Mouse (Mus musculus) heart, postnatal 0 days (tissue): ENCODE measurements around the gene Oip5. TPM values are rescaled to one million over a fixed set of nuclear protein-coding genes. Genes with fewer than 3 reads are reported as not detected.

Source experiments
- ATAC-seq: fragments of 200-750 bp; cut with Nextera tagmentation; 2 replicates; pipeline ENCODE4 v1.8.0; 2017; ENCODE audit warnings: low read depth, moderate number of reproducible peaks, moderate library complexity; ENCODE audit not compliant: insufficient read depth
- DNase-seq: peaks from one replicate; pipeline ENCODE4 v3.0.0-alpha.2; 2016; ENCODE audit warnings: low spot score
- H3K27ac ChIP-seq: fragments of 300-500 bp; sonication (generic); 2 replicates; pipeline ENCODE4 v1.5.1; 2014; ENCODE audit warnings: low read depth, mild to moderate bottlenecking
- H3K27me3 ChIP-seq: fragments of 300-500 bp; sonication (generic); 2 replicates; pipeline ENCODE4 v1.6.1; 2014; ENCODE audit warnings: low read length, mixed read lengths; ENCODE audit not compliant: control insufficient read depth, insufficient read depth
- H3K36me3 ChIP-seq: fragments of 300-500 bp; sonication (generic); replicated peaks from 2 replicates; pipeline ENCODE4 v1.6.1; 2014; ENCODE audit warnings: low read length, mixed read lengths; ENCODE audit not compliant: control insufficient read depth, insufficient read depth
- H3K4me1 ChIP-seq: fragments of 300-500 bp; sonication (generic); 2 replicates; pipeline ENCODE4 v1.6.1; 2014; ENCODE audit warnings: antibody characterized with exemption; ENCODE audit not compliant: control insufficient read depth, insufficient read depth
- H3K4me2 ChIP-seq: fragments of 300-500 bp; sonication (generic); 2 replicates; pipeline ENCODE4 v1.6.1; 2014; ENCODE audit warnings: low read depth, mild to moderate bottlenecking, low read length, moderate library complexity
- H3K4me3 ChIP-seq: fragments of 300-500 bp; sonication (generic); 2 replicates; pipeline ENCODE4 v1.5.1; 2014; ENCODE audit warnings: low read depth, low read length
- H3K9ac ChIP-seq: fragments of 300-500 bp; sonication (generic); replicated peaks from 2 replicates; pipeline ENCODE4 v1.6.1; 2014; ENCODE audit warnings: low read depth, low read length, mixed read lengths
- H3K9me3 ChIP-seq: fragments of 300-500 bp; sonication (generic); replicated peaks from 2 replicates; pipeline ENCODE4 v1.6.1; 2016; ENCODE audit warnings: low read length; ENCODE audit not compliant: control insufficient read depth
- CTCF ChIP-seq: IDR thresholded peaks from 2 replicates; pipeline ENCODE4 v1.5.1; 2016; ENCODE audit warnings: antibody characterized with exemption, control low read depth, low read depth
- EP300 ChIP-seq: IDR thresholded peaks from 2 replicates; pipeline ENCODE4 v1.6.1; 2016; ENCODE audit warnings: antibody characterized with exemption, low read depth
- WGBS: fragments of 180-500 bp; shearing (Covaris S2); extraction: QIAGEN DNeasy Blood & Tissue Kit; methylation state at CpG from one replicate; pipeline ENCODE4 v1.1.7; 2014; 5-methylcytosine and 5-hydroxymethylcytosine counted together
- polyA plus RNA-seq: library from polyadenylated mRNA; unstranded; fragments of >200 nt; fragmentation: Nextera tagmentation; extraction: Ambion mirVana; gene quantifications from 2 replicates; pipeline ENCODE4 v1.2.1, GENCODE M21; 2015
- total RNA-seq: library from RNA; depleted of rRNA; stranded (reverse); fragments of >200 nt; gene quantifications from 2 replicates; pipeline ENCODE4 v1.2.3, GENCODE M21; 2014; ENCODE audit warnings: low replicate concordance

Oip5 gene
- total and polyA plus RNA-seq, 2 experiments from 2014 or later = 0.88 to 7.0 TPM

GRCm38 (mm10) chr2:119594113-119594981 is 23.9 kb downstream of the Oip5 start:
- no peaks in the 10 kb centered on the region for H3K9me3 ChIP-seq
- DNase-seq = peak; percentile 96
- ATAC-seq = peak; percentile 95
- H3K4me3 ChIP-seq = peak overlapping the region; percentile 86
- peak overlapping the region; percentile 97 for H3K9ac ChIP-seq
- H3K4me2 ChIP-seq = peak overlapping the region; percentile 80
- under 1% methylated on average over 60 of the region's 61 CpGs for WGBS
- no peaks in the 10 kb centered on the region for H3K27me3 ChIP-seq
- peaks cover 39% of the 10 kb centered on the region for H3K36me3 ChIP-seq
- peaks cover 18% of the 10 kb centered on the region; the same call in 1 of the 2 replicates for H3K4me1 ChIP-seq
- TF ChIP-seq EP300 (peak; percentile 31; the same call in 1 of the 2 replicates), CTCF (no peak)
- peak overlapping the region; percentile 99 for H3K27ac ChIP-seq

GRCm38 (mm10) chr2:119593765-119594112 is 24.5 kb downstream of the Oip5 start:
- no peak for DNase-seq
- peak overlapping the region; percentile 59 for H3K4me2 ChIP-seq
- no peaks in the 10 kb centered on the region for H3K9me3 ChIP-seq
- ATAC-seq = peak; percentile 34; the same call in 1 of the 2 replicates
- peak overlapping the region; percentile 86 for H3K4me3 ChIP-seq
- no peak for TF ChIP-seq CTCF
- TF ChIP-seq EP300 = no peak
- no peaks in the 10 kb centered on the region for H3K27me3 ChIP-seq
- 6% methylated on average over 7 of the region's 7 CpGs for WGBS
- peak overlapping the region; percentile 99 for H3K27ac ChIP-seq
- H3K4me1 ChIP-seq = peaks cover 18% of the 10 kb centered on the region; the same call in 1 of the 2 replicates
- H3K9ac ChIP-seq = peak overlapping the region; percentile 97
- H3K36me3 ChIP-seq = peaks cover 33% of the 10 kb centered on the region

GRCm38 (mm10) chr2:119591247-119591646 is 27.0 kb downstream of the Oip5 start:
- Histone ChIP-seq H3K4me1 (0 out of 2 replicates have a peak, but pooled peaks cover 6% of the 10 kb centered on the region), H3K27me3 (no peaks in the 10 kb centered on the region), H3K27ac (no peak overlapping the region), H3K4me2 (no peak overlapping the region), H3K9me3 (no peaks in the 10 kb centered on the region), H3K4me3 (no peak overlapping the region), H3K36me3 (peaks cover 11% of the 10 kb centered on the region), H3K9ac (no peak overlapping the region)
- DNase-seq (no peak), ATAC-seq (no peak)
- TF ChIP-seq CTCF (no peak), EP300 (no peak)
- WGBS = 89% methylated on average over 3 of the region's 3 CpGs

GRCm38 (mm10) chr2:119587383-119587782 is 30.9 kb downstream of the Oip5 start:
- ATAC-seq (no peak), DNase-seq (peak; percentile 31)
- Histone ChIP-seq H3K9ac (no peak overlapping the region), H3K4me3 (no peak overlapping the region), H3K27ac (no peak overlapping the region), H3K27me3 (no peaks in the 10 kb centered on the region), H3K36me3 (peaks cover 14% of the 10 kb centered on the region), H3K4me1 (no peaks in the 10 kb centered on the region), H3K9me3 (no peaks in the 10 kb centered on the region), H3K4me2 (no peak overlapping the region)
- 11% methylated on average over 4 of the region's 4 CpGs for WGBS
- TF ChIP-seq EP300 = no peak
- peak; percentile 69 for TF ChIP-seq CTCF

- H3K4me2 ChIP-seq = no peak overlapping the region
- TF ChIP-seq CTCF (no peak), EP300 (no peak)
- ATAC-seq = no peak
- no peaks in the 10 kb centered on the region for H3K27me3 ChIP-seq
- DNase-seq = no peak
- no peak overlapping the region for H3K4me3 ChIP-seq
- no peaks in the 10 kb centered on the region for H3K9me3 ChIP-seq
- no peaks in the 10 kb centered on the region for H3K4me1 ChIP-seq
- WGBS = 85% methylated on average over 8 of the region's 8 CpGs
- no peak overlapping the region for H3K9ac ChIP-seq
- no peak overlapping the region for H3K27ac ChIP-seq
- H3K36me3 ChIP-seq = peaks cover 14% of the 10 kb centered on the region
Observed at GRCm38 (mm10) chr2:119584282-119584681, 34.0 kb downstream of the Oip5 start.
